Mouse (Mus musculus) ES-E14 (cell line): ENCODE results near the gene Sash1.

Experiments used
- MAFK ChIP-seq: IDR thresholded peaks from 2 replicates; pipeline ENCODE4 v1.6.1; 2014; ENCODE audit warnings: mild to moderate bottlenecking, low read depth, low read length, inconsistent platforms; ENCODE audit not compliant: insufficient read depth
- ZC3H11A ChIP-seq: IDR thresholded peaks from 2 replicates; pipeline ENCODE4 v1.6.1; 2012; ENCODE audit warnings: low read depth, mild to moderate bottlenecking, inconsistent platforms, low read length, borderline replicate concordance

DNA sequence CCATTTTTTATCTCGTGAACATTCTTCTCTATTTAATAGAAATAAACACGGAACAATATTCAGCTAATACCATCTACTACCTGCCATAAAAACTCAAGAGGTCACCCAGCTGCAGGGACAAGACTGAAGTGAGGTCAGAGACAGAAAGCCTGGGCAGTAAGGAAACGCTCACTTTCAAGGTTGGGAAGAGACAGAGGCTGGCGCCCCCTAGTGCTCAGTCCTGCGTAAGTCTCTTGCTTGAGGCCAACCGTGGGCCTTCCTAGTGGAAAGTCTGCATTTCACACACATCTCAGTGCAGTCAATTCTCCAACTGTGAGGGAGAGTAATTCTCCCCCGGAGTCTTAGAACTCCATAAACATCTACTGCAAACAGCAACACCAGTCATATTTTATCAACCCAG, 90.5 kb downstream of the Sash1 start:
- TF ChIP-seq MAFK (no peak), ZC3H11A (no peak)
